Mouse (Mus musculus) olfactory bulb, adult 2 months (tissue): ENCODE data around the gene Cops3.

Experiments
- CTCF ChIP-seq: fragments of 200-500 bp; IDR thresholded peaks from 2 replicates; pipeline ENCODE4 v1.5.1; 2012; ENCODE audit warnings: low read depth, mild to moderate bottlenecking, low read length, moderate library complexity; ENCODE audit not compliant: insufficient read depth
- POLR2A ChIP-seq: fragments of 200-500 bp; IDR thresholded peaks from 2 replicates; pipeline ENCODE4 v1.6.1; 2012; ENCODE audit warnings: mild to moderate bottlenecking, low read depth, low read length, moderate library complexity; ENCODE audit not compliant: insufficient read depth

DNA sequence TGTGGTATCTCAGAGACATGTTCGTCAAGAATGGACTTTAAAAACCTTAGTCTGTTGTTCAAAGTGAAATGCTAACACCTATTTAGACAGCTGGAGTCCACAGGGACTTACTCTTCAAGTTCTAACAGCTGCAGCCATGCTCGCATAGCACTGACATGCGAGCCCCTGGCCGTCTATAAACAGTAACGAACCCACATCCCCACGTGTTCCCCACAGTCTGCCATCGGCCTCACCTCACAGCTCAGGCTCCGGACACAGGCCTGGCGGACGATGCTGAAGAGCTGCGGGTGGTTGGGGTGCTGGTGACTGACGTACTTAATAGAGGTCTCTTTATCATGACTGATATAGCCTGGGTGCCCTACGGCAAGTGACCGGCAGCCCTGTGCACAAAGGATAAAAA lies 36.1 kb downstream of the Cops3 start:
- TF ChIP-seq POLR2A (no peak), CTCF (no peak)
